Mouse (Mus musculus) thymus, postnatal 4 days (tissue): ENCODE results near the gene Qtrt1.

ENCODE experiments used
- DNase-seq: peaks from one replicate; pipeline ENCODE4 v3.0.0; 2021

The Qtrt1 gene

DNA sequence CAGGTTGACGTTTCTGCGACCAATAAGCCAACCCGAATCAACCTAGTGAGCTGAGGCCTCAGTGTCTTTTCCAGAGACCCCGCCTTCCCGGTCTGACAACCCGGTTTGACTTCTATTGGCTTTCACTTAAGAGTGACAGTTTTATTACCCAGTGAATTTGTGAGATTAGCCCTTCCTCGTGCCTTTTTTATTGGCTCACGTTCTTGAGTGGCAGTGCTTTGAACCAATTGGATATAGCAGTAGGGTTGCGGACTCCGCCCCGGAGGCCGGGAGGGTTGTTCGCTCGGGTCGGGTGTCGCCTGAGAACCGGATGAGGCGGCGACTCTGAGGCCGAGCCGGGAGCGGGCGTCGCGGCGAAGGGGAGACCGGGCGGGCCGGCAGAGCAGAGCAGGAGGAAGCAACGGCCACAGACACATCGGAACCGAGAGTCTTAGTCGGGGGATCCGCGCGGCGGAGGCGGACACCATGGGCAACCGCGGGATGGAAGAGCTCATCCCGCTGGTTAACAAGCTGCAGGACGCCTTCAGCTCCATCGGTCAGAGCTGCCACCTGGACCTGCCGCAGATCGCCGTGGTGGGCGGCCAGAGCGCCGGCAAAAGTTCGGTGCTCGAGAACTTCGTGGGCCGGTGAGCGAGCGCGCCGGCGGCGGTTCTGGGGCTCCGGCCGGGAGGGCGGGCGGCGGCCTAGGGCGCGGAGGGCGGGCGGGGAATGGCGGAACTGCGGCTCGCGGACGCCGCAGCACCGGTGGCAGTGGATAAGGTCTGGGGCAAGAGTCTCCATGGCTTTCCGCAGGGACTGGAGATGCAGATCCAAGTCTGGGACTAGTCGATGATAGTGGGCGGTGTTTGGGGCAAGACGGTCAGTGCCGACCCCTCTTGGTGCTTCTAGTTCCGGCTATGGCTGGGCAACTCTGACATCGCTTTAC, 13.3 kb downstream of the Qtrt1 start, which contains the start of gene Dnm2:
Dnm2 (plus strand) TSS at position 278 of the 925 bp plus-strand sequence.
- peak; percentile 94 for DNase-seq

DNA sequence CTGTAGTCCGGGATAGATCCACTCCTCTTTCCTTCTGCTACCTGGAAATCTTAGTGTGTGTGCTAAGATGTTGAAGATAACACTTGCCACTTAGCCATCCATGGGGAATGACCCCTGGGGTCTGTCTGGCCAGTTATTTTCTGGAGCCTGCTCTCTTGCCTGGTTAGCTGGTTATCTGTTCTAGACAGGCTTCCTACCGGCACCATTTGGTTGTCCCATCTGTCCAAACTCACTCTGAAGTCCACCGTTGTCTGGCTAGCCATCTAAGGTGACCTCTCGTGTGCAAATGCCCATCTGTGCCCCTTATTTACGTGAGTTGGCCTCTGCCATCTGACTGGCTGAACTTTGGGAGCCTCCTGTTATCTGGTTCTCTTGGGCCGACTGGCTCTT, 13.9 kb downstream of the Qtrt1 start:
- no peak for DNase-seq

DNA sequence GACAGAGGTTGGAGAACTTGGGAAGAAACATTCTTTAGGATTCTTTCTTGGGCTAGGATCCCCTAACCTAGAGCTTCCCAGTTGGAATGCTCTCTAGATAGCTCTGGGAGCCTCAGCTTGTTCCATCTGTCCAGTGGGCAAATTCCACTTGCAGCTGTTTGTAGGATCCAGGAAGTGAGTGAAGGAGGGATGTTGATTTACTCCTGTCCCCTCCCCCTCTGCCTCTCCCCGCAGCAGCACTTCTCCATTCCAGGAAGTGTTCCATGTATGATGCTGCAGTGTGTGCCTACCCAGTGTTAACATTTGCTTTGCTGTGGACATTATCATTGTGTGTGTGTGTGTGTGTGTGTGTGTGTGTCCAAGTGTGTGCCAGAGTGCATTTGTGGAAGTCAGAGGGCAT, 14.4 kb downstream of the Qtrt1 start:
- no peak for DNase-seq

DNA sequence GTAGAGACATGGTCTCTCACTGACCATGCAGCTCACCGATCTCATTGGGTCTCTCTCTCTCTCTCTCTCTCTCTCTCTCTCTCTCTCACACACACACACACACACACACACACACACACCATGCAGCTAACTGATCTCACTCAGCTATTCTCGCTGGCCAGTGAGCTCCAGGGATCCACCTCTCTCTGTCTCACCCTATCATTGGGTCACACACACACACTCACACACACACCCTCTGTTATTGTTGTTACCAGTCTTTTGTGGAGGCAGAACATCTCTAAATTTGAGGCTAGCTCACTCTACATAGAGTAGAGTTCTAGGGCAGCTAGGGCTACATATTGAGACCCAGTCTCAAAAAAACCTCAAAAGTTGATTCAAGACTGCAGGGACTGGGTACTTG, 14.9 kb downstream of the Qtrt1 start:
- no peak for DNase-seq

DNA sequence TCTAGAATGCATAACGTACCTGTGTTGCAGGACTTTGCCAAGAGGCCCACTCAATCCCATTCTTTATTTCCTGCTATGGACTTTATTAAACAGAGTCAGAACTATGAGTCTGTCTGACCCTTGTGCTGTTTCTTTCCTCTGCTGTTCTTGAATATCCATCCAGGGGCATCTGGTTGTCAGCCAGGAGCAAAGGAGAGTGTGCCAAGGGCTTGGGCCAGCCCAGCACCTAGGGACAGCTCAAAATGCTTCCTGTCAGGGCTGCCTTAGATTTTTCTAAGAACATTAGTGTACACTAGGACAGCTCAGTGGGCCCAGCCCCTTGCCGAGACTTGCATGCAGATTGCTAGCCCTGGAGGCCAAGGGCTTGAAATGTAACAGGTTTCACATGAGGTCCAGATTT, 16.1 kb downstream of the Qtrt1 start:
- no peak for DNase-seq

DNA sequence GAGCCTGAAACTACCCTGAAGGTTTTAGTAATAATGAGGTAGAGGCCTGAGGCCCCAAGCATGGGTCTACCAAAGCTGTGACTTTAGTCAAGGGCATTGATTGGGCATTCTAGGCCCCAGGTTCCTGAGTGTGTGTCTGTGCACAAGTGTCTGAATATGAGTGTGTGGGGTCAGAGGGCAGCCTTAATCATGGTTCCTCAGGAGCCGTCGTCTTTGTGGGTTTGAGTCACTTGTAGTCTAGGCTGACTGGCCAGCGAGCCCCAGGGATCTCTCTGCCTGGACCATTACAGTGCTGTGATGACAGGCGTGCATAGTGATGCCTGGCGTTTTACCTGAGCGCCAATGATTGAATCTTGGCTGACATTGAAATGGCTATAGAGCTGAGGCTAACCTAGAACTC, 16.5 kb downstream of the Qtrt1 start:
- no peak for DNase-seq

DNA sequence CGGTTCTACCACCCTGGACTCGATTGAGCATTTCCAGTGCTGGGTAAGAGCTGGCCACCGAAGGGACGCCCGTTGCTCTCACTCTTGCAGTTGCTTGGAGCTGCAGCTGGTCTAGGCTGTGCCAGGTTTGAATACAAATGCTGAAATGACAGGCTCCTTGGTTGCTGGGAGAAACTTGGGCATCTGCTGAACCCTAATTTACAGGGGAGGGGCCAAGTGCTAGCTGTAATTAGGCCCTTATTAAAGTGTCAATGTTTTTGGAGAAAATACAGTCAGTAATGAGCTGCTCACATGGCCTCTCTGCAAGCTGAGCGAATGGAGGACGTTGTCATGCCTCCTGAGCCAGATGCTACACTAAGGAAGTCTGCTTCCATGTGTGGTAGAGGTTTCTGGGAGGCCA, 19.1 kb downstream of the Qtrt1 start:
- no peak for DNase-seq

DNA sequence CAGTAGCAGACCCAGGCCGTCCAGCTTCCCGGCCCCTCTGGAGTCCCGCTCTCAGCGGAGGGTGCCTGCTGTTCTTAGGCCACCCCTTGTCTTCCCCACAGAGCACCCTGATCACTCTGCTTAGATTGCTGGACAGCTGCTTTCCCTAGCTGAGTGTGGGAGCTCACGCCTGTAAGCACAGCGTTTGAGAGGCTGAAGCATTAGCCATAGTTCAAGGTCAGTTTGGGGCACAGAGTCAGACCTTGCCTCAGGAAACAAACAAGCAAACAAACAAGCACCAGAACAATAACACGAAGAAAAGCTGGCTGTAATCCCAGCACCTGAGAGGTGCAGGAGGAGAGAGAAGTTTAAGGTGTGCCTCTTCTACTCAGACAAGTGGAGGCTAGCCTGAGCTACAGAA, 20.4 kb downstream of the Qtrt1 start:
- no peak for DNase-seq

DNA sequence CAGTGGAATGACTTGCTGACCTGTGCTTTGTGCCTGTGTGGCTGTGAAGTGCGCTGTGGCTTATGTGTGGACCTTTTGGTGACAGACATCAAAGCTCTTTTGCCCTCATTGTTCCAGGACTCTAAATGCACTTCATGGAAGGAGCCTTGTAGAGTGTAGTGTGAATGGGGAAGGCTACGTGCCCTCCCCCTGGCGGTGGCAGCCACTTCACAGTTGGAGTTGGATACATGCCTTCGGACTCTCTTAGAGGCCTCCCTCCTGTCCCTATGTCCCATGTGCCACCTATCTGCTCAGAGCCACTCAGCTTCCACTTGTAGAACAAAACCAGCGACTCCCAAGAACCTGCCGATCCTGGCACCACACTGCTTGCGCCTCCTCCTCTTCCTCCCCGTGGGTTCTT, 22.1 kb downstream of the Qtrt1 start:
- DNase-seq = no peak

DNA sequence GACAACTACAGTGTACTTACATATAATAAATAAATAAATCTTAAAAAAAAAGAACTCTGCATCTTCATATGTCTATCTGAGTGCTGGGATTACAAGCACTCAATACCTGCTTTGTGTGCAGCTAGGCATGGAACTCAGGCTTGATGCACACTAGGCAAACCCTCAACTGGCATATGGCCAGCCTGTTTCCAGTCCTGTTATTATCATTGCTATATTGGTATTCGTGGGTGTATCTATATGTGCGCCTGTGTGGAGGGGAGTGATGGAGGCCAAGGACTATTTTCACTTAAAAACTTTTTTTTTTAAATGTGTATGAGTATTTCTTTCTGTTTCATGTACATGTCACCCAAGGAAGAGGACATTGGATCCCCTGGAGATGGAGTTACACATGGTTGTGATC, 22.8 kb downstream of the Qtrt1 start:
- no peak for DNase-seq

DNA sequence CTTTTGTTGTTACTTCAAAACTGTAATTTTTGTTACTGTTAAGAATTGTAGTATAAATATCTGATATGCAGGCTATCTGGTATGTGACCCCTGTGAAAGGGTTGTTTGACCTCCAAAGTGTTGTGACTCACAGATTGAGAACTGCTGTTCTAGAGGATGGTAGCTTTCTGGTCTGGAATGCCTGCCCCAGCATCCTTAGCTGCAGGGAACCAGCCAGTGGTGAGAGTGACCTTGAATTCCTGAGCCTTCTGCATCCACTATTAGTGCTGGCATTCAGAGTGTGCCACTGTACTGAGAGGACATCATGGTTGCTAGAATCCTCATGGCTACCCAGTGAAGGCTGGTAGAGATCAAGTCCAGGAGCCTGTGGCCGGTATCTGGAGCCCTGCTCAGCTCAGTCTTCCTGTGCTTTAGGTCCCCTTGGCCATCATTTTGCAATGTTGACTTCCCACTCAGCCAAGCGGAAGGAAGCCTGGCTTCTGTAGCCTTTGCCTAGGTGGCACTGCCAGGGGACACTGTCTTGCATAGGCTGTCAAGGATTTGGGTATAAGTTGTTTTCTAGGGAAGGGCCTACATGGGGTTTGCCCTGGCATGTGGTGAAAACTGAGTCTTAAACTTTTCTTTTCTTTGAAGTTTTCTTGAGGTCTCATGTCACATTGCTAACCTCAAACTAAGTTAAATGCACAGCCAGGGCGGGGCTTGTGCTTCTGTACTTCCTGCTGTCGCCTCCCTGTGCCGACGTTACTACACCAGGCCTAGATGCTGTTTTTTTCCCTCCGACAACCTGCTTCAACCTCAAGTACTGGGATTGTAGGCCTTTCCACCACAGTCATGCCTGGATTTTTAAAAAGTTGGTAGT, 24.4 kb downstream of the Qtrt1 start:
- peak; percentile 84 for DNase-seq

DNA sequence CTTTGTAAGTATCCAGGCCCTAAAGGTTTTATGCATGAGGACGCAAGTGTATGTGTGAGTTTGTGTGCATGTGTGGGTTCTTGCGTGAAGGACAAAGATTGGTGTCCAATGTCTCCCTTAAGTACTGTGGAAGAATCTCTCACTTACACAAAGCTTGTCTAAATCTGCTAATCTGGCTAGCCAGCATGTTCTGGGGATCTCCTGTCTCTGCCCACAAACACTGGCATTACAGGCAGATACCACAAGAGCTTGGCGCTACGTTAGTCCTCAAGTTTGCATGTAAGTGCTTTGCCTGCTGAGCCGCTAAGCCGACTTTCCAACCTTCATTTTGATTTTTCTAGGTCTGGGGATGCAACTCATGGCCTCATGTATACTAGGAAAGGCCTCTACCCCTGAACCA, 25.9 kb downstream of the Qtrt1 start:
- no peak for DNase-seq

DNA sequence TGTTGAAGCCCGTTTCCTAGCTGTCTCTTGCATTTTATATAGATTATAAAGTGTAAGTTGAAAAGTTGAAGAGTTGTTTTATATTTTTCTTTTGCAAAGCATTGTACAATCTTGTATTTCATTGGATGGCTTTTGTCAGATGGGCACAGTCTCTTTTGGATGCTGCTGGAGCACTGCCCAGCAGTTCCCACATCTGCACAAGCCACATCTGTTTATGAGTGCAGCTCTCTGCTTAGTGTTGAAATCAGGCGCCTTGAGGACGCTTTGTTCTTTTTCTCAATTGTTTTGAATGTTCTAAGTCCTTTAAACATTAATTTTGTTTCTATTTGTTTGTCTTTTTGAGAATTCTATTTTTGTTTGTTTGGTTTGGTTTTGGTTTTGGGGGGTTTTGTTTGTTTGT, 26.6 kb downstream of the Qtrt1 start:
- no peak for DNase-seq

DNA sequence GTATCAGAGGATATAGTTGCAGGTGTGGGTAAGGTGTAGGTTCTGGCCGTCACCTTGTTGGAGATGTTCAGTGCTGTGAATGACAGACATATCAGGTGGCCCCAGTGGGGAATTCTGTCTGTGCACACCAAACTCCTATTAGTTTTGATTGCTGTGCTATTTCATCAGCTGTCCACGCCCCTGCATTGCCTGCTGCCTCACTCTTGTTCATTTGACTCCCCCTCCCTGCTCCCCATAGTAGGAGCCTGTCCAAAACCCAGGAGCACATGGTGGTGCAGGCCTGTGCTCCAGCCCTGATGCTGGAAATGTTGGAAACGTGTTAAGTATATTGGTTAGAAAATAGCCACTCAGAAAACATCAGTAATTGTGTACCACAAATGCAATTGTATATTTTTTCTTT, 27.8 kb downstream of the Qtrt1 start:
- no peak for DNase-seq

DNA sequence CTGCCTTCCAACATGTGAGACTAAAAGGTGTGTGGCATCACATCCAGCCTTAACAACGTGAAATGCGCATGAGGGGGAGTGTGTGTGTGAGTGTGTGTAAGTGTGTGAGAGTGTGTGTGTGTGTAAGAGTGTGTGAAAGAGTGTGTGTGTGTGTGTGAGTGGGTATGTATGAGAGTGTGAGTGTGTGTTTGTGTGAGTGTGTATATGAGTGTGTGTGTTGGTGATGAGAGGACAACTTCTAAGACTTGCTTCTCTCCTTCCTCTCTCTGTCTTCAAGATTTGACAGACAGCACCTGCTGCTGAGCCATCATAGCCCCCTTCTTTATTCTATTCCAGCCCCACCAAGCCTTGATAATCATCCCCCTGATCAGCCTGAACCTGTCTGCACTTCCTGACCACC, 28.3 kb downstream of the Qtrt1 start:
- no peak for DNase-seq

DNA sequence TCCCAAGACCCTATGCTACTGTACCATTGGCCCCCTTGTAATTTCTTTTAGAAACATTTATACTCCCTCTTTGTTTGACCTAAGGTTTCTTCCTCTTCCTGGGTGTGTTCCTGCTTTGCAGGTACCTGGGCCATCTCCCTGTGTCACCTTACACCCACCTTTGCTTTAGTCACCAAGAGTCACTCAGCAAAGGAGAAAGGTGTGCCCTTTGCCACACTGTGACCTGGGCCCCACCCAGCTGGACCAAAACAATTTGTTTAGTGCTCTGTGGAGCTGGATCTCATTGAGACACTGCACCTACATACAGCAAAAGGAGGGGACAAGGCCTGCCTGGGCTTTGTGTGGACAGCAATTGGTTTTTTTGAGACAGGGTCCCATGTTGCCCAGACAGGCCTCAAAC, 28.8 kb downstream of the Qtrt1 start:
- DNase-seq = no peak

DNA sequence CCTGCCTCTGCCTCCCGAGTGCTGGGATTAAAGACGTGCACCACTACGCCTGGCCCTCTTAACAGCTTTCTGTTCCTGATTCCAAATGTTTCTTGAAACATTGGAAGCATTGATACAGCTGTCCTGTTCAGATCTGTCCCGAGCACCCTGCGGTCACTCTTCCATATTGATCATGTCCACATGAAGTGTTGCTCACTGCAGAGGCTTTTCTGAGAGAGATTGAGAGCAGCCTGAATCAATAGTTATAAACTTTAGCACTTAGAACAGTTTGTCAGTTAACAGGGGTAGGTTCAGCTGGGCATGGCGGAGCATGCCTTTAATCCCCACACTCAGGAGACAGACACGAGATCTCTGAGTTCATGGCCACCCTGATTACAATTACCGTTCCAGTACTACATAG, 32.2 kb downstream of the Qtrt1 start:
- no peak for DNase-seq

DNA sequence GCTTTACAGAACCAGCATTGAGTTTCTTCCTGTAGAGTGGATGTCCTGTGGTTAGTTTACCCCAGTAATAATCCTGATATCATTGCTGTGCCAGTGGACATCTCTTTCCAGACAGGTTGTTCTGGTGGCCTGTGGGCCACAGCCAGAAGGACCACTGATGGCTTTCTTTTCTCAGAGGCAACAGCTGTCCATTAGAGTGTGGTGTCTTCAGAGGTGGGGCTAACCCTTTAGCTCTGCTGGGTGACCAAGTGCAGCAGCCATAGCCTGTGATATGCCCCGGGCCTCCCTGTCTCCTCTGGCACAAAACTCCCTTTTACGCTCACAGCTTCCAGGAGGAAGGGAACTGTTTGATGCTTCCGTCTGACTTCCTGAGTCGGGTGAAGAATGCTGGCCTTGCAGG, 32.9 kb downstream of the Qtrt1 start:
- DNase-seq = no peak

DNA sequence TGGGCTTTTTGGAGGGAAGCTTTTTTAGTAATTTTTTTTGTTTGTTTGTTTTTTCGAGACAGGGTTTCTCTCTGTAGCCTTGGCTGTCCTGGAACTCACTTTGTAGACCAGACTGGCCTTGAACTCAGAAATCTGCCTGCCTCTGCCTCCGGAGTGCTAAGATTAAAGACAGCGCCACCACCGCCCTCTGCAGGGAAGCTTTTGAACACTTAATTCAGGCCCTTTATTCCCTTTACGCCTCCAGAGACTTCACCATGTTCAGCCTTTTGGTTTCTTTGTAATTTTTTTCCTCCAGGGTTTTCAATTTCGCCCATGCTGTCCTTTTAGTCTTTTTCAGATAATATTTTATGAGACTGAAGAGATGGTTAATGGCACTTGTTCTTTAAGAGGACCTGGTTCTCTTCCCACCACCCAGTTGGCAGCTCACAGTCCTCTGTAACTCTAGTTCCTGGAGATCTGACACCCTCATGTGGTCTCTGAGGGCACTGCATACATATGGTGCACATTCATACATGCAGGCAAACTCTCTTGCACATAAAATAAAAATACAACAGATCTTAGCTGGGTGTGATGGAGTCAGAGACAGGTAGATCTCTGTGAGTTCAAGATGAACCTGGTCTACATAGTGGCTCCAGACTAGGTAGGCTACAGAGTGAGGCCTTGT, 33.6 kb downstream of the Qtrt1 start:
- no peak for DNase-seq

DNA sequence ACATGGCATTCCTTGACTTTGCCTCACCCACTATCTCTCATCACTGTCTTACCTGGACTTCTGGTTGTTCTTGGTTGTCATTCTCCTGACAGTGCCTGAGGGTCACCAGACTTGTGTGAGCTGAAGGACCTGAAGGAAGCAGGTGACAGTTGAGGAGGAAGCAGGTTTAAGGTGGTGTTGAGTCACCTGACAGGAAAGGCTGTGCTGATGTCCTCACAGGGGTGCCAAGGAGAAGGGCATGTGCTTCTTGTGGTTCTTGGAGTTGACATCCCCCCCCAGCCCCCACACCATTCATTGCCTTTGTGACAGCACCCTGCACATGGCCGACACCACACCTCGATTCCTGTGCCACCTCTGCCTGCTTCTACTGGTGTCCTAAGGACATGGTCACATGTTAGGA, 36.1 kb downstream of the Qtrt1 start:
- DNase-seq = no peak

DNA sequence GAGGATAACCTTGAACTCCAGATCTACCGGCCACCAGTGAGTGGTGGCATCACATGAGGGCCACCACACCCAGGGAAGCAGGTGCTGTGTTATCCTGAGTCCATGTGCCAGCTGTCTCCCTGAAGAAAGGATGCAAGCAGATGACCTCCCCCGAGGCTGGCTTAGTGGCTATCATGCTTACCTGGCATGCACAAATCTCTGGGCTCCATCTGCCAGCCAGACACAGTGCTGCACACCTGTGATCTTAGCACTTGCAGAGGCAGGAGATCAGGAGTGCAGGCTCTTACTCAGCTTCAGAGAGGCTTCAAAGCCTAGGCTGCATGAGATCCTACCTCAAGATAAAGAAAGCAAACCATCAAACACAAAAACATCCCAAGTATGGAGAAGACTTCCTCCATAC, 38.1 kb downstream of the Qtrt1 start:
- peak; percentile 44 for DNase-seq

DNA sequence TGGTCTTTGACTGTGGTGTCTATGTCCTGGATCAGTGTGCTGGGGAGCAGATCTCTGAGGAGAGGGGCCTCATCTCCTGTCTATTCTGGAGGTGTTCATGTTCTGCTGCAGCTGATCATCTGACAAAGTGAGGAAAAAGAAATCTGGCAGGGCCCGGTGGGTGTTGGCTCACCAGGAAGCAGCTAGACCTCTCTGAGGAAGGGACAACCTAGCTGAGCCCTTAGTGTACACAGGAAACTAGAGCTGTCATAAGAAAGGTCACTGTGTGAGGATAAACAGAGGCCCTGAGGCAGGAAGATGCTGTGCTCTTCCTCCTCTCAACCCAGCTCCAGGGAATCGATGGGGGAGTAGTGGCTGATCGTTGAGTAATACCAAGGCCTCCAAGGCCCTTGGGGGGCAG, 38.6 kb downstream of the Qtrt1 start:
- DNase-seq = no peak

DNA sequence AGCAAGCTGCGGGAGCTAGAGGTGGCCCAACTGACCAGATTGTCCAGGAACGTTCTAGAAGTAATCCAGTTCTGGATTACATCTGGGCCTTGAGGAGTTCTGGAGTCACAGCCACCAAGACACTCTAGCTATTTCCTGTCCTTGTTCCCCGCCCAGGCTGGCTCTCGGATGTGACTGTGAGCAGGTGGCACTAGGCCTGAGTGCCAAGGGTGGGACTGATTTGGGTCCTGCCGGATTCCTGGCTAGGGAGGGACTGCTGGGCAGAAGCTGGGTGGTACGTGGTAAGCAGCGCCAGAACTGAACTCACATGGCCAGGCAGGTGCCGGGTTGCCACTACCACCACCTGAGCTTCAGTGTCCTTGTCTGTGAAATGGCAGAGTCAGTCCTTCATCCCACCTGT, 39.8 kb downstream of the Qtrt1 start:
- DNase-seq = peak; percentile 42

DNA sequence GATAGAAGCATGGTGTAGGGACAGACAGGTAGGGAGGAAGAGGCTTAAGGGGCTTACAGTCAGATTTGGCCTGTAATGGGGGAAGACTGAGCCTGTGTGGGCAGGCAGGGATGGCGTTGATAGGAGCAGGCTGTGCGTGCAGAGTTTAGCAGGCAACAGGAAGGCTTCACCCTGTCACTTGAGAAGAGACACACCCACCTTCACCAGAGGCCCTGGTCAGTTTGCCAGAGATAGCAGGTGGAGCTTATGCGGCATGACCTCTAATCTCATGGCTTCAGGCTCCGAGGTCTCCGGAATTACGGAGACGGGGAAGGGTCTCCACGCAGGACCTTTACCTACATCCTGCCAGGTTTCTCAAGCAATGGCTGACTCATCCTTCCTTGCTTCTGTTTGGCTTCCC, 40.2 kb downstream of the Qtrt1 start:
- DNase-seq = no peak
